Mouse (Mus musculus) NIH3T3 (cell line): ENCODE measurements around the gene Itgad.

Experiments used
- DNase-seq: peaks from one replicate; pipeline ENCODE4 v3.0.0-alpha.2; 2012; ENCODE audit warnings: low read depth

Gene Itgad

DNA sequence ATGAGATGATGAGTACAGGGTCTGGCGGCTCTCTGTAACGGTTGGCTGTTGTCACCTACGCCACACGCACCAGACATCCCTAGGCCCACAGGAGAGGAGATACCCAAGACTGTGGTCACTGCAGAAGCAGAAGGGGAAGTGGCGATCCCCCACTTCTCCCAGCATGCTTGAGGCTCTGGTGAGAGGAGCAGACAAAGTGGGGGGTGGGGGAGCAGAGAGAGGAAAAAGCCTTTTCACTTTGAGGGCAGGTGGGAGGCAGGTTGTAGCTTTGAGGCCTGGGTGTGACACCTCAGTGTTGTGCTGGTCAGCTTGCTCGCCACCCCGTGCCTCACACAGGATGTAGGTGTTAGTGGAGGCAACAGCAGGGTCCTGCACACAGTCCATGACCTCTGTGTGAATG is 25.9 kb downstream of the Itgad start:
- DNase-seq, result no peak

DNA sequence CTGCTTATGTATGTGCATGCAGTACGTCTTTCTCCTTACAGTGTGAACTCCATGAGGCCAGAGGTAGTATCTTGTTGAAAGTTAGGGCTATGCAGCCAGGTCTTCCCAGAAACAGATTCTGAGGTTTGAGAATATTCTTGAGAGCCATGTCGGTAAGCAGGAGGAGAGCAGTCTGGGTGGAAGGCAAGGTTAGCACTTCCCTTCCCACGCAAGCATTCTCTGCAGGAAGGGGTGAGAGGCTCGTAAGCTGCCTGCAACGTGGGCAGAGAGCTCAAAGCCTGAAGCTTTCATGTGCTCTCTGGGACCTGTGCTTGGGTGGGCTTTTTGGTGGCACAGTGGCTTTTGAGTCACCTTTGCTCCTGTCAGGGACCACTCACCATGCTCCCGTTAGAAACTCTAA is 26.4 kb downstream of the Itgad start:
- no peak for DNase-seq

DNA sequence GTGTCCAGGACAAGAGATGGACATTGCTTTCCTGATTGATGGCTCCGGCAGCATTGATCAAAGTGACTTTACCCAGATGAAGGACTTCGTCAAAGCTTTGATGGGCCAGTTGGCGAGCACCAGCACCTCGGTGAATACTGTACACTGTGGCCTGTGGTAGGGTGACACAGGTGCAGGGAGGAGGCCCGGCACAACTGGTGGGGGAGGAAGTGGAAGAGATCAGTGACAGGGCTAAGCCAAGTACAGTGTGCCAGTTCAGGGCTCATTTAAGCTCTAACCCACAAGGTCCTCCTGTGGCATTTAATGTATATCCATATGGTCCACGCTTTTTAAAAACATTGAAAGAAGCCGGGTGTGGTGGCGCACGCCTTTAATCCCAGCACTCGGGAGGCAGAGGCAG is 27.5 kb downstream of the Itgad start:
- DNase-seq, result no peak

DNA sequence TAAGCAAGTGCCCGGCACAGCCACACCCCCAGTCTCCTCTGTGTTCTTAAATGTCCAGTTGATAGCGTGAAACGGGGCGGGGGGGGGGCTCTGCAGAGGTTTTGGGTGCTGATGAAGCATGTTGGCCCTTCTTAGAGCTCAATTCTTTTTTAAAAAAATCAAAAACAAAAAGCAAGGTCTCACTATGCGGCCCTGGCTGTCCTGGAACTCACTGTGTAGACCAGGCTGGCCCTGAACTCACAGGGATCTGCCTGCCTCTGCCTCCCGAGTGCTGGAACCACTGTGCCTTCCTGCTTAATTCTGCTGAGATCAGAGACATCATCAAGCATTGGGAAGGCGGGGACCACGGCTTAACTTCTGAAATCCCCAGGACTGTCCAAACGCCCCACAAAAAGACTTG is 47.4 kb downstream of the Itgad start:
- DNase-seq, result no peak

DNA sequence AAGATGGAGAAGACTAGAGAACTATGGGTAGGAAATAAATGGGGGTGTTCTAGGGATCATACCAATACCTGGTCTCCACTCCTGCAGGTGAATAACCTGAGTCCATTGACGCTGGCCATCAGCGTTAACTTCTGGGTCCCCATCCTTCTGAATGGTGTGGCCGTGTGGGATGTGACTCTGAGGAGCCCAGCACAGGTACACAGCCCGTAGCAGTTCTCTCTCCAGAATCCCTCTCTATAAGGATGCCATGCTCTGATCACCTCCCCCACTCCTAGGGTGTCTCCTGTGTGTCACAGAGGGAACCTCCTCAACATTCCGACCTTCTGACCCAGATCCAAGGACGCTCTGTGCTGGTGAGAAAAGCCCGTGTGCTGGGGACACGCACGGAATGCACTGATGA is 48.9 kb downstream of the Itgad start:
- DNase-seq, result no peak

DNA sequence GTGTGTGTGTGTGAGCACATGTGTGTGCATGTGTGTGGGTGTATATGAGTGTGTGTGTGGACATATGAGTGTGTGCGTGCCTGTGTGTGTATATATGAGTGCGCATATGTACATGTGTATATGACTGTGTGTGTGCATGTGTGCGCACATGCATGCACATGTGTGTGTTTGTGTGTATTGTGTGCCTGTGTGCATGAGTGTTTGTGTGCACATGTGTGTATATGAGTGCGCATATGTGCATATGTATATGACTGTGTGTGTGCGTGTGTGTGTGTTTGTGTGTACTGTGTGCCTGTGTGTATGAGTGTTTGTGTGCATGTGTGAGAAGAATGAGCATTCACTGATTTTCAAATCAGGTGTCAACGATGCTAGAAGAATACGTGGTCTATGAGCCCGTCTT is 50.0 kb downstream of the Itgad start:
- DNase-seq, result no peak

DNA sequence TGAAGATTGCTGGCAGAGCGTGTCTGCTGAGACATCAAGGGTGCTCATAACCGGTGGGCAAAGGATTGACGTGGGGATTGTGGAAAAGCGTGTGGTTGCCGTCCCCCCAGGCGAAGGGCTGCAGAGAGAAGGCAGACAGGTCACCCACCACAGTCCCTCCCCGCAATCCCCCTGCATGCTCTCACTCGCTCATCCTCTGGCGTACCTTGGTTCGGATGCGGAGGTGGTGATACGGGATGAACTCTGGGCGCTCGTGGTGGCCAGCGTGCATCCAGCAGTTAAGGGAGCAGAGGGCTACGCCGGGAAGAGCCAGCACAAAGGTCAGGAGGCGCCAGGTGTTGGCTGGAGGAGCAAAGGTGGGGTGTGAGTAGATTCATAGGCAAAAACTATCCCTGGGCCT is 51.5 kb downstream of the Itgad start:
- no peak for DNase-seq

DNA sequence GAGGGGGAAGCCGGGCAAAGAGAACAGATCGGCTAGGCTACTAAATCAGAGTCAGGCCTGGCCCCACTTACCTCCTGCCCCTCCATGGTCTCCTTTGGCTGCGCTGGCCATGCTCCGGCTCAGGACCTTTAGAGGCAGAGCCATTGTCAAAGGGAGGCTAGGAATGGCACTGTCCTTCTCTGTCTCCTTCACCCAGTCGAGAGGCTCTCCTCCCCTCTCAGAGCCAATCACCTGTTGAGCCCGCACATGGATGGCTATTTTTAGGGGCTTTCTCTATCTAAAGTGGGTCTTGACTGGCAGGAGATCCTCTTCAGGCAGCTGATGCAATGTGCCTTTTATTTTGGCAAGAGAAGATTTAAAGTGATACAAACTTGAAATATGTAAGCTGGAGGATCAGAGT is 52.0 kb downstream of the Itgad start, which contains the start of gene Cox6a2:
TSS of gene Cox6a2 (minus strand) at position 236 of the 400 bp plus-strand sequence.
- no peak for DNase-seq

DNA sequence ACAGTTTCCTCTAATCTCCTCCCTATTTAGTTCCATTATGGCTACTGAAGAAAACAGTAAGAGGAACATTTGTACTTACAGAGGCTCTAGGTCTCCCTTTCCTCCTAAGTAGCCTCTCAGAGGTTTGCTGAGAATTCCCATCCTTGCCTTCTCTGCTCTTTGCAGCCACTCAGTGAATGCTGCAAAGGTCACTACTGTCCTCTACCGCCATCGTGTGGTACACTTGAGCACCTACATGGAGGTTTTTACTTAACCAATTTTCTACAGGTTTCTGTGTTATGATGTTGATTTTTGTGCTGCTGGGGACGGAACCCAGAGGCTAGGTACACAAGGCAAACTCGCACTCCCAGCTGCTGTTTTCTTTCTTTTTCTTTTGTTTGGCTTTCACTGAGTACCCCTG is 54.0 kb downstream of the Itgad start:
- DNase-seq, result peak; percentile 87

DNA sequence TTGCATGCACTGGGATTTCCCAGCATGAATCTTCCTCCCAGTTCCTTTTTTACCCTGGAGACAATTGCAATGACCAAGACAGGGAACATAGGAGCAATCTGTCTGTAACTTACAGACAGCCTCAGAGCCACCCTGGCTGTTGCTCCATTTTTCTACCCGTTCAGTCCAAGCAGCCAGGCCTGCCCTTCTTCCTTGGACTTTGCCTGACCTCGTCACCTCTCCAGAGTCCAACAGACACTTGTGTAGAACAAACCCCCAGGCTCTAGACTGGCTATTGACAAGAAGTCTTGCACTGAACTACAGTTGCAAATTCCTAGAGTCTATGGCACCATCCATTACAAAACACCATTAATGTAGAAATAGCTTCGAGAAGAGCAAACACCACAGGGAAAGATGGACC is 55.6 kb downstream of the Itgad start:
- no peak for DNase-seq

DNA sequence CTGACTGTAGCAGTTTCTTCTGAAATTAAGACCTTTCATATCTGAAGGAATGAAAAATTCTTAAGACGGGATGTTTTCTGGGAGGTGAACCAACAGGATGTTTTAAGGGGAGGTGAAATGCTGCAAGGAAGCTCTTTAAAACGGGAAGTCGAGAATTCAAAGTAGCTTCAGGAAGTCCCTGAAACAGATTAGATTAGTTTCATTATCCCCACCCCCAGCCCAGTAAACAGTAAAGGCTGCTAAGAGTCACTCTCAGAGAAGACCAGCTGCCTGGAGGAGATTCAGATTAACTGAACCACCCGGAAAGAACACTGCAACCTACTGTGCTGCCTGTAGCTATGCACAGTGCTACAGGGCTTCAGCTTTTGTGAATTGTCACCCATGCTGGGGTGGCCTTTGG is 65.8 kb downstream of the Itgad start:
- DNase-seq, result no peak

DNA sequence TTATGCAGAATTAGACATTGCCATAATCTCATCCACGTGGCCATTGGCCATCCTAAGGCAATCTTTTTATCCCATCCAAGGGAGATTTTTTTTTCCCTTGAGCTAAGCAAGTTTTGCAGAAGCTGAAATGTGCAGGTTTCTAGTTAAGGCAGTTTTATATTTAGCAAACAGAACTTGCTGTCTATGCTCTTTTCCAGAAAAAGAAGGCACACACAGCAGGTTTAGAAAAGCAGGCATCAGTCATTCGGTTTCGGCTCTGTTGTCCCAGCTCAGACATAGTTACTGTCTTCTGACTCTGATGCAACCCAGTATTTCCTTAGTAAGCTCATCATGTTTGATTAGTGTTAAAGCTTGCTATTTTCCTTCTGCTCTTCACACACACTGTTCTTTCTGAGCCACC is 66.8 kb downstream of the Itgad start:
- no peak for DNase-seq

DNA sequence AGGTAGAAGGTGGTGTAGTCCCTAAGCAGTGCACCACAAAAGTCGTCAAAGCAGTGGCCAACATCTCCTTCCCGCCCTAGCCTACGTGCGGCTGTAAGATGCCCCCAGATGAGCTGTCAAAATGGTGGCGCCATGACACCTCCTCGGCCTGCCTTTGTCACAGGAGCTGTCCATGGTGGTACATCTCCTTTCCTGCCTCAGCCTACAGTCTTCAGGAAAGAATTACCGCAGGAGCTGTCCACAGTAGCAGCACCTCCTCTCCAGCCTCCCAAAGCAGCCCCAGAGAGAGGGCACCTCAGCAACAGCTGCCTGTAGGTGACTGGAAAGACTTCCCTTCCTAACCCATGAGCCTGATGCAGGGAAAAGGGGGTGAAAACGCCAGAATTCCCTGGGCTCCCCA is 77.6 kb downstream of the Itgad start:
- DNase-seq, result peak; percentile 21

DNA sequence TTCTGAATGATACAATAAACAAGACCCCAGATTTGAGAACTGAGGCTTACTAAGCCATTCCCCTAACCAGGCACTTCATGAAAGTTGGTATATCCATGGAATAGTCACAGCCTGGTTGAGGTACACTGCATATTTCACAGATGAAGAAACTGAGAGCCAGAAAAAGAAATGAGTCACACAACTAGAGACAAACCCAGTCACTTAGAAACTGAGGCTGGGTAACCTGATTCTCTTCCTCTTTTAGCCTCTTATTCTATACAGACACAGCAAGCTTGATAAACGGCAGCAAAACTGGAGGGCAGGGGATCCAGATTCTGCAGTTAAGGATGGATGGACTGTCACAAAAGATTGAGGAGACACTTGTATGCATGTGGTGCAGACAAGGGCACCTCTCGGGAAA is 80.6 kb downstream of the Itgad start:
- no peak for DNase-seq

DNA sequence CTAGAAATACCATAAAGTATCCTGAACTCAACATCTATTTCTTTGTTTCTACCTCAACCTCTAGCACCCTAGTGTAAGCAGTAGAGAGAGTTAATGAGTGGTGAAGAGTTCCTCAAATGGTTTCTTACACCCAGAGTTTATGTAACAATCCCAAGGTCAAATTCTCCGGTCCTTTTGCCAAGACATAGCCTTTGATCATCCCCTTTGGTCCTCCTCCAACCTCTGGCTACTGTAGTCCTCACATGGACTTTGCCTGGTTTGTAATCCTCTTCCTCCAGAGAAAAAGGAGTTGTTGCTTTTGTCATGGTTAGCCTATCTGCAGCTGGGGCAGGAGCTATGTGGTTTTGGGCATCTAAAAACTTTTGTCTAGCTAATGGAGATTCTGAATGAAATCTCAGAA is 81.3 kb downstream of the Itgad start:
- DNase-seq, result no peak

DNA sequence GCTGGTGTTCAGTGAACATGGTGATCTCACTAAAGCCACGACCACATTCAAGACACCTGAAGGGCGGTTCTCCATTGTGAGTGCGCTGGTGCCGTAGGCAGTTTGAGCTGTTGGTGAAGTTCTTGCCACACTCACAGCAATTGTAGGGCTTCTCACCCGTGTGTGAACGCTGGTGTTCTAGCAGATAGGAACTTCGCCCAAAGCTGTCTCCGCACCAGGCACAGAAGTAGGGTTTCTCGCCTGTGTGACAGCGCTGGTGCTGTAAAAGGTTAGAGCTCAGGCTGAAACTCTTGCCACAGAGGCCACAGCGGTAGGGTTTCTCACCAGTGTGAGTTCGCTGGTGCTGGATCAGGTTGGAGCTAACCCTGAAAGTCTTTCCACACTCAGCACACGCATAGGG is 82.2 kb downstream of the Itgad start:
- DNase-seq, result no peak

DNA sequence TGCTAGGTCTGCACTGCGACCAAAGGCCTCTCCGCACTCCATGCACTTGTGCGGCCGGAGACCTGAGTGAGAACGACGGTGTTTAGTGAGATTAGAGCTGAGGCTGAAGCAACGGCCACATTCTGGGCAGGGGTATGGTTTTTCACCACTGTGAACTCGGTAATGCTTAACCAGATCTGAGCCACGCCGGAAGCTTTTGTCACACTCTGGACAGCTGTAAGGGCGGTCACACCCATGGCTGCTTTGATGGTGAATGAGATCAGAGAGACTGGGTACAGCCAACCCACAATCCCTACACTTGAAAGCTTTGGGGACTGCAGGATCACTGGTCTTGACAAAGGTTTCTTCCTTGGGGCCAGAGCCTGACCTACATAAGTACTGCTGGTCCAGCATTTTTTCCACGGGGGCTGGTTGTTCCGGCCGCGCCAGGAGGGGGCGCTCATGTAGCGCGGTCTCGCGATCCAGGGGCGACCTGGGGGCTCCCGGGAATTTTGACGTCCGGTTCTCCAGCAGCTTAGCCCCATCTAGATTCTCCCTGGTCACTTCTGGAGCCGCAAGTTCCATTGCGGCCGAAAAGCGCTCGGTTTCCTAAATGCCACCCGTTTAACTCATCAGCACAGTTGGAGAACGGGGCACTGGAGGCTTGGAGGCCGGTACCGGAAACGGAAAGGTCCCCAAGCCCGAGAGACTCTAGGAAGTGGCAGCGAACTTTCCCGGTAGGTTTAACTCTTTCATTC is 82.8 kb downstream of the Itgad start, which contains the start of gene Armc5:
TSS of gene Armc5 (plus strand) at position 487 of the 737 bp plus-strand sequence.
- peak; percentile 89 for DNase-seq

DNA sequence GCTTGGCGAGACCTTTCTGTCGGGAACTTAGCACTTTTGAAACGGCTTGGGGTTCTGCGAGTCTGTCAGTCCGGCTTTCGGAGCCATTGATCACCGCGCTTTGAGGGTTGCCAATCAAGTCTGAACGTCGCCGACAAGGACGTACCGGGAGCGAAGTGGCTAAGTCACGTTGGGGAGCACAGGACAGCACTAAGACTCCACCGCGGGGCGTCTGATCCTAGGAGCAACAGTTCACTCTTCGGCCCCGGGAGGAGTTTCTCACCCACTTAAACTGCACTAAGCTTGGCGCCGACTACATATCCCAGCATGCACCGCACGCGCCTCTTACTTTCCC is 83.4 kb downstream of the Itgad start:
- no peak for DNase-seq

DNA sequence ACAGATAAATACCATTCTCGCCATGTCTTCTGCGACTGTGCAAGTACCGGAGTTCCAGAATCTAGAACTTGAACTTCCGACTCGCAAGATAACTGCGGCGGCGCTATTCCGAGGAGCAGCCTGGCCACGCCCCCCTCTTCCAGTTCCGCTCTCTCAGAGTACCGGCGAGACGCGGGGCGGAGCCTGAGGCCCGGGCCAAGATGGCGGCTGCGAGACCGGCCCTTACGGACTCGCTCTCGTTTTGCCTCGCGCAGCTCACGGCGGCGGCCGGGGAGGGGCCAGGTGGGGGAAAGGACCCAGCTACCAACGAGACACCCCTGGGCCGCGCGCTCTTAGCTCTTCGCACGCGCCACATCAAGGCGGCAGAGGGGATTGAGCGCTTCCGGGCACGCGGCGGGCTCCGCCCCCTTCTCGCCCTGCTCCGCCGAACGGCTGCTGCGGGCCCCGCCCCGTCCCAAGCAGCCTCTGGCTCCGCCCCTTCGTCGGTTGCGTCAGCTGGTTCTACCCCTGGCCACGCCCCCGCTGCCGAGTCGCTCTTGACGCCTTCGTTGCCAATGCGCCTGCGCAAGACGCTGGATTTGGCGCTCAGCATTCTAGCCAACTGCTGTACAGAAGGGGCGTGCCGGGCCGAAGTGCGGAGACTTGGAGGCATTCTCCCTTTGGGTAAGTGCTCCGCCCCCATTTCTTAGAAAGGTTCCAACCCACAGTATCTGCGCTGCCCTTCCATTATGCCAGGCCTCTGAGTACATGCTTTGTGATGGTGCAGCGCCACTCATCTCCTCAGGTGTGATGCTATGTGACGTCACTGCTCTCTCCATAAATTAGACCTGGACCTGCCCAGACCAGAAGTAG is 84.0 kb downstream of the Itgad start, which contains the start of gene 9130023H24Rik:
TSS of gene 9130023H24Rik (minus strand) at position 105 of the 852 bp plus-strand sequence.
- peak; percentile 99 for DNase-seq

DNA sequence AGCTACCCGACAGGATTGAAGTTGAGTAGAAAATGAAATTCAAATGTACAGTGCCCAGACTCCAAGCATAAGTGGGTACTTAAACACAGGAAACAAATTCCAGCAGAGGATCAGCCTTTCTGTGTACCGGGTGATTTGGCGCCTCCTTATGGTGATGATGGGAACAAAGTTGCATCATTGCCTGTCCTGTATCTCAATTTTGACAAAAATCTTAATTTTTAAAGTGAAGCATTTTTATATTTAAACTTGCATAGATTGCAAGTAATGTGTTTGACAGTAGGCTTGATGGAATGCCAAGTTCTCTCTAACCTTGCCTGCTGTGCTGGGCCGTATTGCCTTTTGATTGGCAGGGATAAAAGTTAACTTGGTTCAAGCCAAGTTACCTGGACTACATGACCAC is 84.8 kb downstream of the Itgad start:
- DNase-seq, result peak; percentile 83

DNA sequence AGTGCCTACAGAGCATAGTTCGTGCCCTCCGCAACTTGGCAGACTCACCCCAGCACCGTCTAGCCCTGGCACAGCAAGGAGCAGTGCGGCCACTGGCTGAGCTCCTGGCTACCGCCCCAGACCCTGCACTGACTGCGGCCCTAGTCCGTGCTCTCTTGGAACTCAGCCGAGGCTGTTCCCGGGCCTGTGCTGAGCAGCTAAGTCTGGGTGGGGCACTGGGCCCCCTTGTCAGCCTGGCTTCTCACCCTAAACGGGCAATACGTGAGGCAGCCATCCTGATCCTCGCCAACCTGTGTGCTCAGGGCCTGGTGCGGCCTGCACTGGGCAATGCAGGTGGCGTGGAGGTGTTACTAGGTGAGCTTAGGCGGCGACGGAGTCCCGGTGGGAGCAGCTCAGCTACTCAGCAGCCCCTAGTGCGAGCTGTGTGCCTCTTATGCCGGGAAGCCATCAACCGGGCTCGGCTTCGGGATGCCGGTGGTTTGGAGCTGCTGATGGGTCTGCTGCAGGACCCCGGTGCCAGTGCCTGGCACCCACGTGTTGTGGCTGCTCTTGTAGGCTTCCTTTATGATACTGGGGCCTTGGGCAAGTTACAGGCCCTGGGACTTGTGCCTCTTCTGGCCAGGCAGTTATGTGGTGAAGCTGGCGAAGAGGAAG is 86.1 kb downstream of the Itgad start:
- DNase-seq, result no peak

DNA sequence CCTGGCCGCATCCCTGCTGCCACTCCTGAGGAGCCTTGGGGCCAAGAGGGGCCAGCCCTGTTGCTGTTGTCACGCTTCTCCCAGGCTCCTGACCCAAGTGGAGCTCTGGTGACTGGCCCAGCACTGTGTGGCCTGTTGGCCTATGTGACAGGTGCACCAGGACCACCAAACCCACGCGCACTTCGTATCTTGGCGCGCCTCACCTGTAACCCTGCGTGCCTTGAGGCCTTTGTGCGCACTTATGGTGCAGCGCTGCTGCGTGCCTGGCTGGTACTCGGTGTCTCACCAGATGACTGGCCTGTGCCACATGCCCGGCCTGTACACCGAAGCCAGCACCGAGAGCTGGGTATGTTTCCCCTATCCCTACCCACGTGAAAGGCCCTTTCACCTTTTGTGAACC is 88.2 kb downstream of the Itgad start:
- no peak for DNase-seq

DNA sequence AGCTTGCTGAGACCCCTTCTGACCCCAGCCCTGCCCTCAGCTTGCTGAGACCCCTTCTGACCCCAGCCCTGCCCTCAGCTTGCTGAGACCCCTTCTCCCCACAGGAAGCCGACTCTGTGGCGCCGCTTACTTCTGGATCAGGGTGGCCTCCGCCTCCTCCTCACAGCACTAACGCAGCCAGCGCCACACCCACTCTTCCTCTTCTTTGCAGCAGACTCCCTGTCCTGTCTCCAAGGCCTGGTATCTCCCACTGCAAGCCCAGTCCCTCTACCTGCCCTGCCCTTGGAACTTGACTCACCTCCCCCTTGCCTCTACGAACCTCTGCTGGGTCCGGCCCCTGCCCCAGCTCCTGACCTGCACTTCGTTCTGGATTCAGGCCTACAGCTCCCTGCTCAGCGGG is 89.7 kb downstream of the Itgad start:
- DNase-seq, result peak; percentile 60
